Mouse (Mus musculus): Measurements from ENCODE around the gene Tmcc3. TPM values are rescaled to one million over a fixed set of nuclear protein-coding genes. Genes with fewer than 3 reads are reported as not detected.

Tmcc3 gene
- polyA plus RNA-seq, 1 experiment from 2014 or later, result 16.9 TPM

DNA sequence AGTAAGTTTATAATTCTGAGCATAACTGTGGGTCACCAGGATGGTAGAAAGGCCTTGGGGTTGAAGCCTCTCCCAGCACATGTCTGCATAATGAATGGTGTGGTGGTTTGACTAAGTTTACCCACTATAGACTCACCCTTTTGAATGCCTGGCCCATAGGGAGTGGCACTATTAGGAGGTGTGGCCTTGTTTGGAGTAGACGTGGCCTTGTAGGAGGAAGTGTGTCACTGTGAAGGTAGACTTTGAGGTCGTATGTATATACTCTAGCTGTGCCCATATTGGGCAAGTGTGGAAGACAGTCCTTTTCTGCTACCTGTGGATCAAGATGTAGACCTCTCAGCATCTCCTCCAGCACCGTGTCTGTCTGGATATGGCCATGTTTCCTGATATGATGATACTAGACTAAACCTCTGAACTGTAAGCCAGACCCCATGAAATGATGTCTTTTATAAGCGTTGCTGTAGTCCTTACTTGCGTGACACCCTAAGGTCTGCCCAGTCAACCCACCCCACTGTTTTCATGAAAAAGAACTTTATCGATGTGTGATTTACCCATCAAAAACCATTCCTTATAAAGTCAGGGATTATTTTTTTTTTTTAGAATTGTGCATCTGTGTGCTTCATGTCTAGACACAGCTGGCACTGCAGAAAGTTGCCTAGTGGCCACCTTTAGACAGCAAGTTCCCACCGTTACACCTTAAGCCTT lies 40.6 kb downstream of the Tmcc3 start:
- no peak for ATAC-seq (ENCODE audit: low FRiP score, low read depth)
- no peaks in the 10 kb centered on the region for H3K9me3 ChIP-seq
- 95% methylated on average over 7 of the region's 7 CpGs for WGBS
- no peaks in the 10 kb centered on the region for H3K27me3 ChIP-seq
- H3K36me3 ChIP-seq, result no peaks in the 10 kb centered on the region
- no peak overlapping the region for H3K4me2 ChIP-seq
- no peak overlapping the region for H3K27ac ChIP-seq (replicated peaks)
- H3K4me1 ChIP-seq (replicated peaks), result 0 out of 2 replicates have a peak, but pooled peaks cover 5% of the 10 kb centered on the region
- H3K9ac ChIP-seq, result no peak overlapping the region
- H3K4me3 ChIP-seq, result no peak overlapping the region

DNA sequence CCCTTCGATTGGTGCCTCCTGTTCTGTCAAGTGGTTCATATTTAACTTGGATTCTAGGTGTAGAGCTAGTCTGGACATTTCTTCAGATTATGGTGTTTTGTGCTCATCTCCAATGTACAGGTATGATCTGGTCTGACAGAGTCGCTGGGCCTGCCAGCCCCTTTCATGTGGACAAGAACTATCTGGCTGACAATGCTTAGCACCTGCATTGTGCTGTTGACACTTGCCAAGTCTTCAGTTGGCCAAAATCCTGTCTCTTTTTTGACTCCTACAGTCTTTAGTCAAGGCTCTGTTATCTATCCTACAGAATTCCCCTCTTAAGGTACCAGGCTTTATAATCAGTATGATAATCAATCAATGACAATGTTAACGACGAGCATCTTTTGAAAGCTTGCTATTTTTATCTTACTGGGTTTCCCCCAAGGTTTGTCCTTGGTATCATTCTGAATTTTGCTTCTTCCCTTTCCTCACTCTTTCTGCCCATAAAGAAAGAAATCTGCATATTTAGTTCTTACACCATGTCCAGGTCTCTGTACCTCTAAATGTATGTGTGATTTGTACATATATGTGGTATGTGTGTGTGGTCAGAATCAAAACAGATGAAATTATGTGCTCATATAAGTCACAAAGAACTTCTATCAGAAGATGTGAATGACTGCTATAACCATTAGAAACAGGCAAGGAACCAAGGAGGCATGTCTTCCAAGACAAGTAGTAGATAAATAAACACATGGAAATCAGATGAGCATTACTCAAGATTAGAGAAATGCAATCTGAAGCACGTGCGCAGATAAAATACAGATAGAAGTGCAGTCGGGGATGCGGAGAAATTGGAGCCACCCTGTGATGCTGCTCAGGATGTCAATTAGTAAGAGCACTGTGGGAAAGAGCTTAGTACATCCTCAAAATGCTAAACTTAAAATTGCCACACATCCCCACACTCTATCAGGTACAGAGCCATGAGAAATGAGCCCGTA lies 41.4 kb downstream of the Tmcc3 start:
- Histone ChIP-seq H3K9me3 (no peaks in the 10 kb centered on the region), H3K27ac (replicated peaks) (no peak overlapping the region), H3K9ac (no peak overlapping the region), H3K4me3 (no peak overlapping the region), H3K4me2 (no peak overlapping the region), H3K27me3 (no peaks in the 10 kb centered on the region), H3K36me3 (no peaks in the 10 kb centered on the region), H3K4me1 (replicated peaks) (0 out of 2 replicates have a peak, but pooled peaks cover 5% of the 10 kb centered on the region)
- no peak for ATAC-seq (ENCODE audit: low FRiP score, low read depth)
- 87% methylated on average over 9 of the region's 9 CpGs for WGBS

DNA sequence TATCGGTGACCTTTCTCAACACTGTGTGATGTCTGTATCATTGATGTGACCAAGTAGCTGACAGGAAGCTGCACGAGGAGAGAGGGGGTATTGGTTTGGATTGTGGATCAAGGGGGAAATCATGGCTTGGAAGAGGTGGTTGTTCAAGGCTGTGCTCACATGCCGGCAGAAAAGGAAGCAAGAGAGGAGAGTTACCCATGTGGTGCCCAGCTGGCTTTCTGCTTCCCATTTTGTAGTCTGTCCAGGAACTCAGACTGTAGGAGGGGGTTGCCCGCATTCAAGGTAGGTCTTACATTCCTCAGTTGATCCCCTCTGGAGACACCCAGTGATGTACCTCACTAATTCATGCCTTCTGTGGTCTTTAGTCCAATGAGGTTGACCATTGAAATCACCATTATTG lies 42.3 kb downstream of the Tmcc3 start:
- Histone ChIP-seq H3K4me3 (no peak overlapping the region), H3K36me3 (no peaks in the 10 kb centered on the region), H3K27me3 (no peaks in the 10 kb centered on the region), H3K9me3 (no peaks in the 10 kb centered on the region), H3K27ac (replicated peaks) (no peak overlapping the region), H3K9ac (no peak overlapping the region), H3K4me2 (no peak overlapping the region), H3K4me1 (replicated peaks) (0 out of 2 replicates have a peak, but pooled peaks cover 5% of the 10 kb centered on the region)
- 78% methylated on average over 4 of the region's 4 CpGs for WGBS
- no peak for ATAC-seq (ENCODE audit: low FRiP score, low read depth)

DNA sequence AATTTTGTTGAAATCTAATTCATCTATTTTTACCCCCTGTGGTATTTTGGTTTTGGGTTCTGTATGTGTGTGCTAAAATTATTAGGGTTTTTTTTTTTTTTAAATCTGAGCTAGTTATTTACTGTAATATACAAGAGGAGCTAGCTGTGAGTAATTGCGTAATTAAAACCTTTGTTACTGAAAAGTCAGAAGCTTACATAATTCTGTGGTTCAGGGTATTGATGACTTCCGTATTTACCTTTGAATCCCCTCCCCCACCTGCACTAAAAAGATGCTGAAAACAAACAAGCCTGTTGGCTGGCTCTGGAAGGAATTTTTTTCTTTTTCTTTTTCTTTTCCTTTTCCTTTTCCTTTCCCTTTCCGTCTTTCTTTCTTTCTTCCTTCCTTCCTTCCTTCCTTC lies 42.7 kb downstream of the Tmcc3 start:
- H3K36me3 ChIP-seq, result no peaks in the 10 kb centered on the region
- H3K9ac ChIP-seq, result no peak overlapping the region
- H3K4me3 ChIP-seq, result no peak overlapping the region
- no peak overlapping the region for H3K27ac ChIP-seq (replicated peaks)
- H3K4me1 ChIP-seq (replicated peaks), result 0 out of 2 replicates have a peak, but pooled peaks cover 5% of the 10 kb centered on the region
- WGBS, result 81% methylated on average over 3 of the region's 3 CpGs
- H3K4me2 ChIP-seq, result no peak overlapping the region
- no peak for ATAC-seq (ENCODE audit: low FRiP score, low read depth)
- H3K9me3 ChIP-seq, result no peaks in the 10 kb centered on the region
- H3K27me3 ChIP-seq, result no peaks in the 10 kb centered on the region

DNA sequence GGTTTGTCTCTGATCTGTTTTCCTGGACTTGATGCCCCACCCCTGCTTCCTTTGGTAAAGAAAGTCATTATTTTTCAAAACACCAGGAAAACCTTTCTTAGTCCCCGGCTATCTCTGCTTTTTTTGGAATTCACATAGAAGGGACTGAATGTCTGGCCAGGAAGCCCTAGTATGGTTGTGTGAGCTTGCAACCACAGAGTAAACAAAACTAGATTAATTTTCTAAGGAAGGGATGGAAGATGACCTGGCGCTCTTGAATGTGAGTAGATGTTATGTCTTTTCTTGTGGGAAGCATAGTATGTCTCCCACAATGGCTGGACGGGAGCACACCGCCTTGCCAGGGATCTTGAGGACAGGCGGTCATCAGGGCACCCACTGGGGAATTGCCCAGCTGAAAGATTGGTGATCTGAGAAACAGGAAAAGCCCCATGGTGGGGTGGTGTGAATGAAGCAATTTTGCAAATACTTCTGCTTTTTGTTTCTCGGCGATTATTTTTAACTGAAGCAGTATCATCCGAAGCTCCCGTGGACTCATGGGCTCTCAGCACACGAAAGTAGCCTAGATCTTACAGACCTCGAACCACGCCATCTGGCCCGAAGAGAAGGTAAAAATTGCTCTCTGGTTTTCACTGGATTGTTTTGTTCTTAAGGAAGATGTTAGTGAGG lies 44.9 kb downstream of the Tmcc3 start:
- no peak overlapping the region for H3K9ac ChIP-seq
- WGBS, result 92% methylated on average over 13 of the region's 13 CpGs
- no peaks in the 10 kb centered on the region for H3K9me3 ChIP-seq
- no peak overlapping the region for H3K27ac ChIP-seq (replicated peaks)
- ATAC-seq (ENCODE audit: low FRiP score, low read depth), result no peak
- H3K4me3 ChIP-seq, result no peak overlapping the region
- no peaks in the 10 kb centered on the region for H3K36me3 ChIP-seq
- H3K27me3 ChIP-seq, result no peaks in the 10 kb centered on the region
- no peaks in the 10 kb centered on the region for H3K4me1 ChIP-seq (replicated peaks)
- no peak overlapping the region for H3K4me2 ChIP-seq

DNA sequence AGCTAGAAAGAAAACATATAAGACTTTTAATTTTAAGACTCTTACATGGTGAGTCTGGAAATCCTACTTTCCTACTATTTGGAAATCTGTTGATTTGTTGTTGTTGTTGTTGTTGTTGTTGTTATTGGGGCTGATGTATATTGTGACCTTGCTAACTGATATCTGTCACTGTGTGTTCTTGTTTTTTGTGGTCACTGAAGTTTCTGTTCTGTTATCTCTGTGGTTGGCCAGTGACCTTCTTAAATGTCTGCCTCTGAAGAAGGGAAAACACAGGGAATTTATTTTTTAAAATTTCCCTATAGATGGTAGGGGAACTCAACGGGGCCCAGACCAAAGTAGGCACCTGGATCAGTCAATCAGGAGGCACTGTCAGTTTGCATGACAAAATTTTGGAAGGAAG lies 48.9 kb downstream of the Tmcc3 start:
- no peak for ATAC-seq (ENCODE audit: low FRiP score, low read depth)

DNA sequence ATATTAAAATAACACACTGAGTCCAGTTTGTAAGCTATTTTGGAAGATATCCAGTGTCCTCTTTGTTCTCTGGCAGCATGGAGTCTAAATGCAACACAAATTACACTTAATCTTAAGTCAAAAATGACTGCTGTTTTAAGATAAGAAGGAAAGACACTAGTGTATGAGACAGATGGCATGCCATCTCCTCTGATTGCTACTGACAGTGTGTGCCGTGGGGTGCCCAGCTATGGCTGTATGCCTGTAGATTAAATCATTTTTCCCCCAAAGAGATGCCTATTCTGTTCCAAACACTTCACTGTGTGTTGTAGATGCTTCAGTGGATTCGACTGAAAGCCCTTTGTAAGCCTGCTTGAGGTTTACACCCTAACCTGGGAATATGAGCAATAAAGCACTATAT lies 59.5 kb downstream of the Tmcc3 start:
- no peak for ATAC-seq (ENCODE audit: low FRiP score, low read depth)
- 54% methylated on average over 2 of the region's 2 CpGs for WGBS
- H3K9me3 ChIP-seq, result no peaks in the 10 kb centered on the region

More for the DNA sequence above, 48.9 kb downstream of the Tmcc3 start:
- no peaks in the 10 kb centered on the region for H3K36me3 ChIP-seq
- no peaks in the 10 kb centered on the region for H3K27me3 ChIP-seq
- no peak overlapping the region for H3K4me3 ChIP-seq
- WGBS, result 77% methylated on average over 1 of the region's 1 CpGs
- no peak overlapping the region for H3K27ac ChIP-seq (replicated peaks)
- no peaks in the 10 kb centered on the region for H3K9me3 ChIP-seq
- H3K9ac ChIP-seq, result no peak overlapping the region
- H3K4me2 ChIP-seq, result no peak overlapping the region
- H3K4me1 ChIP-seq (replicated peaks), result no peaks in the 10 kb centered on the region

DNA sequence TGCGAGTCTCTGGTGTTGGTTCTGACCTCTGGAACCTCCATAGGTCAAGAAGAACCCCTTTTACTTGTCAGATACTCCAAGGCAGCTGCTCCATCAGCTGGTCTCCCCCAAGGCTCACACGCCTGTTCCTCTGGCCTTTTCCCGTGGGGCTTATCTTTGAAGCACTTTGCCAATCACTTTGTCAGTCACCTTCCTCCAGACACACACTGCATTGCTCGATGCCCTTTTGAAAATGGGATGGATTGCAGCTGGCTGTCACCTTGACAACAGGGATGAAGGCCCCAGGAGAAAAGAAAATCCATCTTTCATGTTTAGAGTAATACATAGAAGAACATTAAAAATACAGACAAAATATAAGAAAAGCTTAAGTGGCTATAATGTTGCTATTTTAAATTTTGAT lies 65.2 kb downstream of the Tmcc3 start:
- no peaks in the 10 kb centered on the region for H3K36me3 ChIP-seq
- no peak overlapping the region for H3K4me3 ChIP-seq
- no peak overlapping the region for H3K9ac ChIP-seq
- no peaks in the 10 kb centered on the region for H3K27me3 ChIP-seq
- ATAC-seq (ENCODE audit: low FRiP score, low read depth), result no peak
- 48% methylated on average over 4 of the region's 4 CpGs for WGBS
- peaks cover 20% of the 10 kb centered on the region for H3K4me1 ChIP-seq (replicated peaks)
- H3K27ac ChIP-seq (replicated peaks), result no peak overlapping the region
- H3K9me3 ChIP-seq, result no peaks in the 10 kb centered on the region; the same call in 1 of the 2 replicates
- no peak overlapping the region for H3K4me2 ChIP-seq

More for the DNA sequence above, 59.5 kb downstream of the Tmcc3 start:
- Histone ChIP-seq H3K36me3 (no peaks in the 10 kb centered on the region), H3K4me2 (no peak overlapping the region), H3K27me3 (no peaks in the 10 kb centered on the region), H3K27ac (replicated peaks) (no peak overlapping the region), H3K4me3 (no peak overlapping the region), H3K4me1 (replicated peaks) (0 out of 2 replicates have a peak, but pooled peaks cover 5% of the 10 kb centered on the region), H3K9ac (no peak overlapping the region)

DNA sequence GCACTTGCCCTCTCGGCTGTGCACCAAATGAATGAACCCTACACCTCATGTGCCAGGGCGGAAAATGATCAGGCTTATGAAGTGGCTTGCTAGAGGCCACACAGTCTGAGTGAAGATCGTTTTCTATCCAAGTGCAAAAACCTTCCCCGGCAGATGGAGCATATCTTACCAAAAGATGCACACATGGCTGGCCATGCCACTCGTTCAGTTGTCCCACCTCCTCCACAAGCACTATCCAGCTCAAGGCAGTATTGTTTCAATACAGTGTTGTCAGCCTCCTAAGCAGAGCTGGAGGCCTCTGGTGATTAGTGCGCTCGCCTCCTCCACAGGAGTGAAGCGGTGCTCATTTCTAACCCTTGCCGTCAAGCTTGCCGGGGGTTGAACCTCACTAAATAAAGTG lies 66.1 kb downstream of the Tmcc3 start:
- H3K36me3 ChIP-seq, result no peaks in the 10 kb centered on the region
- 59% methylated on average over 10 of the region's 10 CpGs for WGBS
- peaks cover 19% of the 10 kb centered on the region for H3K4me1 ChIP-seq (replicated peaks)
- no peaks in the 10 kb centered on the region for H3K27me3 ChIP-seq
- H3K4me3 ChIP-seq, result no peak overlapping the region
- H3K27ac ChIP-seq (replicated peaks), result peak overlapping the region; percentile 73
- no peak for ATAC-seq (ENCODE audit: low FRiP score, low read depth)
- H3K9me3 ChIP-seq, result no peaks in the 10 kb centered on the region; the same call in 1 of the 2 replicates
- no peak overlapping the region for H3K9ac ChIP-seq
- H3K4me2 ChIP-seq, result peak overlapping the region; percentile 36; the same call in 1 of the 2 replicates

DNA sequence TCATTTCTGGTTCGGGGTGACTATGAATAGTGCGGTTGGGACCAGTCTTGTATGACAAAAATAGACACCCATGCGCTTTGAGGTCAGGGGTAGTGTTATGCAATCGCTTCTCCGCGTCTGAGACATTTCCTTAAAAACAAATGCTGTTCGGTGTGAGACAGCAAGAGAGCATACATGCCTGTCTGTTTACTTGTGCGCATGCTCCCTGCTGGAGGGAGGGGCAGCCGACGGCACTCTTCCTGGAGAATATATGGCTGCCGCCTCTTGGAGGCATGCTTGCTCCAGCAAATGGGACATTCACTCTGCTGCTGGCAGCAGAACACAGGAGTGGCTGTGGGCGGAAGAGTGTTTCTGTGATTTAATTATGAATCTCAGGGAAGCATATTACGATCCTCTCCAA lies 66.6 kb downstream of the Tmcc3 start:
- H3K9me3 ChIP-seq, result no peaks in the 10 kb centered on the region; the same call in 1 of the 2 replicates
- H3K27me3 ChIP-seq, result no peaks in the 10 kb centered on the region
- H3K4me1 ChIP-seq (replicated peaks), result peaks cover 21% of the 10 kb centered on the region
- H3K36me3 ChIP-seq, result no peaks in the 10 kb centered on the region
- ATAC-seq (ENCODE audit: low FRiP score, low read depth), result peak; percentile 77
- H3K4me3 ChIP-seq, result no peak overlapping the region
- no peak overlapping the region for H3K9ac ChIP-seq
- peak overlapping the region; percentile 73 for H3K27ac ChIP-seq (replicated peaks)
- H3K4me2 ChIP-seq, result peak overlapping the region; percentile 36
- WGBS, result 54% methylated on average over 13 of the region's 13 CpGs

DNA sequence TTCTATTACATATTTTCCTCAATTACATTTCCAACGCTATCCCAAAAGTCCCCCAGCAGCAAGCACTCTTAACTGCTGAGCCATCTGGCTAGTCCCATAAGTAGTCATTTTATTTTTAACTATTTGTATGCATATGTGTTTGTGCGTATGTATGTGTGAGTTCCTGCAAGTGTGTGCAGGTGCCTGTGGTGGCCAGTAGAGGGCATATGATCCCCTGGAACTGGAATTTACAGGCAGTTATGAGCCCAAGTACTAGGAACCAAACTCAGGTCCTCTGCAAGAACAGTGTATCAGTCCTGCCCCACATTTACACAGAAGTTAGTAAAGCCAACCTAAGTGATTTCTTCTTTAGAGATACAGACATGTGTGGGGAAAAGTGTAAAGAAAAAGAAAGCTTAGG lies 68.3 kb downstream of the Tmcc3 start:
- no peak for ATAC-seq (ENCODE audit: low FRiP score, low read depth)
- Histone ChIP-seq H3K36me3 (no peaks in the 10 kb centered on the region), H3K9me3 (no peaks in the 10 kb centered on the region; the same call in 1 of the 2 replicates), H3K4me3 (no peak overlapping the region), H3K9ac (no peak overlapping the region), H3K4me1 (replicated peaks) (peaks cover 21% of the 10 kb centered on the region), H3K27me3 (no peaks in the 10 kb centered on the region), H3K4me2 (no peak overlapping the region), H3K27ac (replicated peaks) (no peak overlapping the region)
- 81% methylated on average over 2 of the region's 2 CpGs for WGBS
